Mouse (Mus musculus) cortical plate, adult 2 months (tissue): ENCODE measurements at regions not wholly inside any gene's neighbourhood (a gene's known extent, or its start where the extent isn't known, plus 50 kb on each side); places are given as distances from the start of the nearest gene placed in this dataset.

Experiments
- CTCF ChIP-seq: fragments of 200-500 bp; IDR thresholded peaks from 2 replicates; pipeline ENCODE4 v1.5.1; 2011; ENCODE audit warnings: mild to moderate bottlenecking, control low read depth, low read length; ENCODE audit not compliant: insufficient read depth; ENCODE audit errors: extremely low read depth
- POLR2A ChIP-seq: fragments of 200-500 bp; IDR thresholded peaks from 2 replicates; pipeline ENCODE4 v1.6.1; 2011; ENCODE audit warnings: mild to moderate bottlenecking, low read length, control low read depth; ENCODE audit not compliant: insufficient read depth; ENCODE audit errors: extremely low read depth

GRCm38 (mm10) chr4:142785386-142785785 lies 427.4 kb downstream of the Prdm2 start:
- TF ChIP-seq CTCF = no peak
- no peak for TF ChIP-seq POLR2A
